Mouse (Mus musculus) heart, embryonic 16.5 days (tissue): Measurements from ENCODE around the gene Cdh6. TPM values are rescaled to one million over a fixed set of nuclear protein-coding genes. Genes with fewer than 3 reads are reported as not detected.

Source experiments
- ATAC-seq: fragments of 200-750 bp; cut with Nextera tagmentation; replicated peaks from 2 replicates; pipeline ENCODE4 v1.8.0; 2017; ENCODE audit warnings: moderate number of reproducible peaks; ENCODE audit not compliant: insufficient read depth, low FRiP score; ENCODE audit errors: extremely low read depth
- H3K27ac ChIP-seq: fragments of 300-500 bp; sonication (generic); 2 replicates; pipeline ENCODE4 v1.5.1; 2014; ENCODE audit warnings: mild to moderate bottlenecking, low read length, control low read depth, moderate library complexity
- H3K27me3 ChIP-seq: fragments of 300-500 bp; sonication (generic); 2 replicates; pipeline ENCODE4 v1.6.1; 2014; ENCODE audit warnings: low read length, mixed read lengths; ENCODE audit not compliant: control insufficient read depth, insufficient read depth
- H3K36me3 ChIP-seq: fragments of 300-500 bp; sonication (generic); 2 replicates; pipeline ENCODE4 v1.6.1; 2014; ENCODE audit not compliant: control insufficient read depth, insufficient read depth
- H3K4me1 ChIP-seq: fragments of 300-500 bp; sonication (generic); 2 replicates; pipeline ENCODE4 v1.6.1; 2014; ENCODE audit warnings: low read length, mixed read lengths; ENCODE audit not compliant: control insufficient read depth, insufficient read depth
- H3K4me2 ChIP-seq: fragments of 300-500 bp; sonication (generic); 2 replicates; pipeline ENCODE4 v1.6.1; 2014; ENCODE audit warnings: low read depth, mild to moderate bottlenecking, control low read depth, low read length
- H3K4me3 ChIP-seq: fragments of 300-500 bp; sonication (generic); 2 replicates; pipeline ENCODE4 v1.5.1; 2014; ENCODE audit warnings: mild to moderate bottlenecking, control low read depth, low read length
- H3K9ac ChIP-seq: fragments of 300-500 bp; sonication (generic); 2 replicates; pipeline ENCODE4 v1.6.1; 2014; ENCODE audit warnings: low read length, control low read depth
- H3K9me3 ChIP-seq: fragments of 300-500 bp; sonication (generic); replicated peaks from 2 replicates; pipeline ENCODE4 v1.6.1; 2016; ENCODE audit warnings: low read length; ENCODE audit not compliant: control insufficient read depth
- WGBS: fragments of 180-500 bp; shearing (Covaris S2); extraction: QIAGEN DNeasy Blood & Tissue Kit; methylation state at CpG from one replicate; pipeline ENCODE4 v1.1.7; 2014; 5-methylcytosine and 5-hydroxymethylcytosine counted together
- polyA plus RNA-seq: library from polyadenylated mRNA; unstranded; fragments of >200 nt; fragmentation: Nextera tagmentation; extraction: Ambion mirVana; gene quantifications from 2 replicates; pipeline ENCODE4 v1.2.1, GENCODE M21; 2015

The Cdh6 gene
- polyA plus RNA-seq = 1.3 and 1.4 TPM in 2 replicates

DNA sequence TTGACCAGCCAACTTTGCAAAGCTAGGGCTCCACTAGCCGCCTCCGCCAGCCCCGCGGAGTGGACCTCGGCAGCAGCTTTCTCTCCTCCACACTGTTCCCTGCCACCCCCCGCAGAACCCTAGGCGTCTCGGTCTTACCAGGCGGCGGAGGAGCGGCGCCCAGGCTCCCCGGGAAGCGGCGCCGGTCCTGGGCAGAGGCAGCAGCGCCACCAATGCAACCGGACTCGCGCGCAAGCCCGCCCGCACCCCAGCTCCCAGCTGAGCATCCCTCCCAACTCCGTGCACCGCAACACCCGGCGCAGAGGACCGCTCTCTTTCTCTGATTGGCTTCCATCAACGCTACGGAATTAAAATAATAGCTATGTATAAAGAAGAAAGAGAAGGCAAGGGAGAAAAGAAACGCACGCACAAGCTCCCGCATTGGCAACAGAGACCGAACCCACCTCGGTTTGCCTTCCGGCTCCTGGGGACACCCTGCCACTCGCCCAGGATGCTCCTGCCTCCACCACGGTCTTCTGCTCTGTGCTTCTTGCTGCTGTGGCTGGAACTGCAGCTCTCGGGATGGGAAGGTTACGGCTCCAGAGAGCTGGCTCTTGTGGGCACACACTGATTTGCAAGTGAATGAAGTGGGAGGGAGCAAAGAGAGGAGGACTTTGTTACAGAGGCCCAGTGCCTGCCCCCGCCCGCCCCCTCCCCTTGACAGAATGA, at the start of gene Cdh6:
Gene Cdh6, minus strand, starts transcription at position 605 of the 708 bp plus-strand sequence.
- 1% methylated on average over 42 of the region's 42 CpGs for WGBS
- H3K27ac ChIP-seq = no peak within 1 kb of the TSS

GRCm38 (mm10) chr15:13219727-13220454, 46.4 kb upstream of the Cdh6 start:
- no peaks in the 10 kb centered on the region for H3K36me3 ChIP-seq
- H3K4me2 ChIP-seq = no peak overlapping the region
- H3K4me1 ChIP-seq = no peaks in the 10 kb centered on the region
- no peaks in the 10 kb centered on the region for H3K27me3 ChIP-seq
- H3K27ac ChIP-seq = no peak overlapping the region
- H3K9me3 ChIP-seq = no peaks in the 10 kb centered on the region
- no peak overlapping the region for H3K9ac ChIP-seq
- H3K4me3 ChIP-seq = no peak overlapping the region
- no peak for ATAC-seq
- 82% methylated on average over 9 of the region's 9 CpGs for WGBS

More for the DNA sequence above, at the start of gene Cdh6:
- peak within 1 kb of the TSS; percentile 53 for H3K4me3 ChIP-seq
- ATAC-seq = peak; percentile 68
- peak within 1 kb of the TSS; percentile 49 for H3K9ac ChIP-seq
- H3K9me3 ChIP-seq = no peaks in the 10 kb centered on the region
- H3K27me3 ChIP-seq = peaks cover 15% of the 10 kb centered on the region
- H3K4me1 ChIP-seq = peaks cover 8% of the 10 kb centered on the region
- H3K36me3 ChIP-seq = no peaks in the 10 kb centered on the region
- peak within 1 kb of the TSS; percentile 69 for H3K4me2 ChIP-seq

GRCm38 (mm10) chr15:13217800-13218199, 44.3 kb upstream of the Cdh6 start:
- Histone ChIP-seq H3K4me1 (no peaks in the 10 kb centered on the region), H3K4me3 (no peak overlapping the region), H3K27ac (no peak overlapping the region), H3K4me2 (no peak overlapping the region), H3K27me3 (no peaks in the 10 kb centered on the region), H3K9me3 (no peaks in the 10 kb centered on the region), H3K9ac (no peak overlapping the region), H3K36me3 (no peaks in the 10 kb centered on the region)
- ATAC-seq = no peak
- WGBS = 90% methylated on average over 3 of the region's 3 CpGs

DNA sequence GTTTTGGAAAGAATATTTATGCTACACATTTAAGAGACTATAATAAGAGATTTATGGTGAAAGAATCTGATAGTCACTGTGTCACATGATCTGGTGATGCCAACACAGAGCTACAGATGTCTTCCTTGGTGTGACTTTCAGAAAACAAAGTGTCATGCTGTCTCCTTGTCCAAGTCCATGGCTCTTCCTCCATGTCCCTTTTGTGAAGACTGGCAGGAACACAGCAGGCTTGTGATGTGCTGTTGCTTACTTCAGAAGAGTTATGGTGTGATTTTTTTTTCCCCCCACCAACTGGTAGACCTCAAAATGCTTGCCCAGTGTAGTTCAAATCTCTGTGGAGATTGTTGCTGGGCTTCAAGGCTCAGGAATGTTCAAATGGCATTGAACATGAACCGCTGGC, 43.7 kb upstream of the Cdh6 start:
- H3K27me3 ChIP-seq = no peaks in the 10 kb centered on the region
- no peaks in the 10 kb centered on the region for H3K36me3 ChIP-seq
- WGBS = 89% methylated on average over 1 of the region's 1 CpGs
- no peak overlapping the region for H3K9ac ChIP-seq
- no peak overlapping the region for H3K4me3 ChIP-seq
- ATAC-seq = no peak
- H3K9me3 ChIP-seq = no peaks in the 10 kb centered on the region
- H3K4me1 ChIP-seq = no peaks in the 10 kb centered on the region
- no peak overlapping the region for H3K27ac ChIP-seq
- H3K4me2 ChIP-seq = peak overlapping the region; percentile 31; the same call in 1 of the 2 replicates

GRCm38 (mm10) chr15:13212956-13213355, 39.5 kb upstream of the Cdh6 start:
- Histone ChIP-seq H3K4me2 (no peak overlapping the region), H3K9ac (no peak overlapping the region), H3K36me3 (no peaks in the 10 kb centered on the region), H3K4me3 (no peak overlapping the region), H3K27me3 (no peaks in the 10 kb centered on the region), H3K27ac (no peak overlapping the region), H3K9me3 (no peaks in the 10 kb centered on the region), H3K4me1 (no peaks in the 10 kb centered on the region)
- WGBS = 91% methylated on average over 1 of the region's 1 CpGs
- ATAC-seq = no peak

DNA sequence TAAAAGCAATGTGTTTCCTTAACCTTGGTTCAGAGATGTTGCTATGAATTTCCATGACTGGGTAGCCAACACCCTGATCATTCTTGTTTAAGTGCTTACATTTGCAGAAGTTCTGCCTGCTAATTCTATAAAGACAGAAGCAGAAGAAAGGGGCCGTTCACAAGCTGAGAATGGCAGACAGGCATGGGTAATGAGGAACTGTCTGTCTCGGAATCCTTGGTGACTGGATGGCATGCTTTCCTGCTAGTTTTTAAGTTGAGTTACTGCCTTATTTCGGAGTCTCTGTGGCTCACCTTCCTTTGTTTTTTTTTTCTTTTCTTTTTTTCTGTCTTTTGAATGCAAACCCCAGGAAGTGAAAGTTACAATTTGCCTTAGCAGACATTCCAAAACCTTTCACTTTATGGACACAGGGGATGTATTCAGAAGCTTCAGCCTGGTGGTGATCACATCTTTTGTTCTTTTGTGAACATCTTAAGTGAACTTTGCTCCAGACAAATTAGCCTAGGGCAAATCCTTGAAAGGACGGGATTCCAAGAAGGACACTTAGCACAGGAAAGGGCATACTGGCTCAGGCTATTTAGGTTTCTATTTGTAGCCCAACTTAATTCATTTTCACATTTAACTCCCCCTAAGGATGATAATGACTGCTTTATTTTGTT, 38.7 kb upstream of the Cdh6 start:
- Histone ChIP-seq H3K4me3 (no peak overlapping the region), H3K36me3 (no peaks in the 10 kb centered on the region), H3K27ac (no peak overlapping the region), H3K4me2 (no peak overlapping the region), H3K9me3 (no peaks in the 10 kb centered on the region), H3K9ac (no peak overlapping the region), H3K4me1 (no peaks in the 10 kb centered on the region), H3K27me3 (no peaks in the 10 kb centered on the region)
- ATAC-seq = no peak
- 66% methylated on average over 4 of the region's 4 CpGs for WGBS

DNA sequence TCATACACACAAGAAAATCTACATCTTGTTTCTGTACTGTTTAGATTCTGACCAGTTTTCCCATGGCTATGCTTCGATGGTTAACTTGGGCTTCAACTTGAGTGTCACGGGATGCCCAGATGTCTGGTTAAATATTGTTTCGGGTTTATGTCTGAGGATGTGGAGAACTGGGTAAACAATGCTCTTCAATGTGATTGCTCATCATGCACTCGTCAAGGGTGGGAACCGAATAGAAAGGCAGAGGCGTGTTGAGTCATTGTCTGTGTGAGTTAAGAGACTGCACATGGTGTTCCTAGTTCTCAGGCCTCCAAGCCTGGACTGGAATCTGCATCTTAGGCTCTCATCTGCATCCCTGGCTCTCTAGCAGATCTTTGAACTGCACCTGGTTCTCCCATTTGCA, 36.7 kb upstream of the Cdh6 start:
- no peak overlapping the region for H3K4me3 ChIP-seq
- H3K36me3 ChIP-seq = no peaks in the 10 kb centered on the region
- no peaks in the 10 kb centered on the region for H3K27me3 ChIP-seq
- no peaks in the 10 kb centered on the region for H3K4me1 ChIP-seq
- H3K27ac ChIP-seq = no peak overlapping the region
- H3K9me3 ChIP-seq = no peaks in the 10 kb centered on the region
- 83% methylated on average over 6 of the region's 6 CpGs for WGBS
- ATAC-seq = no peak
- H3K4me2 ChIP-seq = no peak overlapping the region
- H3K9ac ChIP-seq = no peak overlapping the region

DNA sequence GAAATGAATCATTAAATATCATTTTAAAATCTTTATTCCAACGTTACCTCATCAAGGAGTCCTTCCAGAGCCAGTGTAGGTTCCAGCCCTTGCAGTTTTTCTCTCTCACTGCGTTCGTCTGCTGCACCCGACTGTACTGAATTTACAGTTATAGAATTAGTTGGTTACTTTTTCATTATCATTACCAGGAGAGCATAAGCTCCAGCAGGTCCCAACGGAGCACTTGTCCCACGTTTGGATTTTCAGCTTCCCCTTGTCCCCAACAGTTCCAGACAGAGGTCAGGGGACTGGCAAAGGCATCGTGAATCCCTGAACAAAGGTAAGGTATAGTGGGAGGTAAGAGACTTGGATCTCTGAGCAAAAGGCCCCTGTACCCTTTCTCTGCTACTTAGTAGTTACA, 35.2 kb upstream of the Cdh6 start:
- H3K4me2 ChIP-seq = no peak overlapping the region
- no peaks in the 10 kb centered on the region for H3K9me3 ChIP-seq
- H3K4me1 ChIP-seq = no peaks in the 10 kb centered on the region
- WGBS = 76% methylated on average over 7 of the region's 7 CpGs
- H3K4me3 ChIP-seq = no peak overlapping the region
- no peak for ATAC-seq
- H3K27me3 ChIP-seq = no peaks in the 10 kb centered on the region
- H3K36me3 ChIP-seq = no peaks in the 10 kb centered on the region
- H3K27ac ChIP-seq = no peak overlapping the region
- H3K9ac ChIP-seq = no peak overlapping the region

GRCm38 (mm10) chr15:13196237-13196636, 22.8 kb upstream of the Cdh6 start:
- WGBS = 22% methylated on average over 1 of the region's 1 CpGs
- H3K27ac ChIP-seq = no peak overlapping the region
- ATAC-seq = peak; percentile 88

More at GRCm38 (mm10) chr15:13196237-13196636, 22.8 kb upstream of the Cdh6 start:
- no peaks in the 10 kb centered on the region for H3K9me3 ChIP-seq
- H3K27me3 ChIP-seq = no peaks in the 10 kb centered on the region
- no peaks in the 10 kb centered on the region; the same call in 1 of the 2 replicates for H3K4me1 ChIP-seq
- no peaks in the 10 kb centered on the region for H3K36me3 ChIP-seq
- no peak overlapping the region for H3K4me3 ChIP-seq
- H3K9ac ChIP-seq = no peak overlapping the region
- H3K4me2 ChIP-seq = no peak overlapping the region
